Mouse (Mus musculus) macrophage (primary cell): ENCODE data around the gene Tspan1. TPM values are rescaled to one million over a fixed set of nuclear protein-coding genes. Genes with fewer than 3 reads are reported as not detected.

Experiments used
- H3K27ac ChIP-seq: fragments of 350-480 bp; formaldehyde crosslinking; 2 replicates; pipeline ENCODE4 v1.9.0; 2021
- H3K36me3 ChIP-seq: fragments of 350-480 bp; formaldehyde crosslinking; 2 replicates; pipeline ENCODE4 v1.9.0; 2021; ENCODE audit errors: inconsistent target
- H3K4me3 ChIP-seq: fragments of 350-480 bp; formaldehyde crosslinking; 2 replicates; pipeline ENCODE4 v1.9.0; 2021; ENCODE audit errors: inconsistent target
- H3K79me2 ChIP-seq: fragments of 350-480 bp; formaldehyde crosslinking; 2 replicates; pipeline ENCODE4 v1.9.0; 2021; ENCODE audit errors: inconsistent target
- WGBS: methylation state at CpG from one replicate; pipeline ENCODE4 v1.1.7; 2026; ENCODE audit warnings: inconsistent platforms; ENCODE audit not compliant: missing documents; 5-methylcytosine and 5-hydroxymethylcytosine counted together
- polyA plus RNA-seq: library from polyadenylated mRNA; stranded (reverse); fragments of 250-400 nt; gene quantifications from 3 replicates; pipeline ENCODE4 v1.2.4, GENCODE M21; 2018; ENCODE audit warnings: inconsistent platforms

Tspan1 gene
- polyA plus RNA-seq, 1 experiment from 2014 or later, result not detected

- WGBS, result 5% methylated on average over 21 of the region's 24 CpGs
- Histone ChIP-seq H3K27ac (peak within 1 kb of the TSS; percentile 59), H3K79me2 (peaks cover 15% of the 10 kb centered on the region), H3K4me3 (peak within 1 kb of the TSS; percentile 90), H3K36me3 (no peaks in the 10 kb centered on the region)
Observed at GRCm38 (mm10) chr4:116123602-116124519, 43.5 kb downstream of the Tspan1 start, which contains the start of the genes Rad54l and Pomgnt1. TSS of gene Rad54l (minus strand) at chr4:116123690. TSS of gene Pomgnt1 (plus strand) at chr4:116123840.

- peak overlapping the region; percentile 90 for H3K4me3 ChIP-seq
- 11% methylated on average over 1 of the region's 1 CpGs for WGBS
- H3K27ac ChIP-seq, result peak overlapping the region; percentile 59
Observed at GRCm38 (mm10) chr4:116122762-116123161, 44.6 kb downstream of the Tspan1 start.

More at GRCm38 (mm10) chr4:116122762-116123161, 44.6 kb downstream of the Tspan1 start:
- peaks cover 15% of the 10 kb centered on the region for H3K79me2 ChIP-seq
- H3K36me3 ChIP-seq, result no peaks in the 10 kb centered on the region

Other genes starting within 250 kb of the Tspan1 start
- gene Dmbx1, start 227.7 kb downstream of the Tspan1 start, polyA plus RNA-seq, result not detected in 3 replicates
- 0.09 TPM in 1 of 3 replicates, not detected in the others for gene Faah, start 149.7 kb downstream of the Tspan1 start, polyA plus RNA-seq
- gene Nsun4, start 113.7 kb downstream of the Tspan1 start, polyA plus RNA-seq, result 4.4 to 6.4 TPM (median 6.0 TPM) in 3 replicates
- 366 to 481 TPM (median 405 TPM) in 3 replicates for gene Uqcrh, start 92.5 kb downstream of the Tspan1 start, polyA plus RNA-seq
- 19.7 to 34.0 TPM (median 33.3 TPM) in 3 replicates for gene Lrrc41, start 92.3 kb downstream of the Tspan1 start, polyA plus RNA-seq
- gene Rad54l, start 43.9 kb downstream of the Tspan1 start, polyA plus RNA-seq, result 2.2 to 12.5 TPM (median 3.6 TPM) in 3 replicates
- gene Pomgnt1, start 43.8 kb downstream of the Tspan1 start, polyA plus RNA-seq, result 16.6 to 29.9 TPM (median 17.1 TPM) in 3 replicates
- gene Lurap1, start 16.3 kb downstream of the Tspan1 start, polyA plus RNA-seq, result 0.09 to 0.10 TPM in 2 of 3 replicates, not detected in the other
- gene 1700042G07Rik, start 5.8 kb upstream of the Tspan1 start, polyA plus RNA-seq, result not detected in 3 replicates
- gene Gm49337, start 5.8 kb upstream of the Tspan1 start, polyA plus RNA-seq, result not detected in 3 replicates
- 0.47 to 1.1 TPM (median 0.63 TPM) in 3 replicates for gene Pik3r3, start 54.0 kb upstream of the Tspan1 start, polyA plus RNA-seq